Mouse (Mus musculus) c-Kit-positive CD71-negative TER-119-negative erythroid progenitor cells, embryonic 14.5 days (primary cell): ENCODE measurements around the gene Ccnt2.
A peak's percentile ranks its signal among the peaks of the same experiment; 100 is the strongest.
"Not testable (repeated sequence)": the region's sequence is repeated elsewhere in the genome, so short reads cannot be mapped to it uniquely, and the experiment has no call there.

Experiments
- DNase-seq: peaks from one replicate; pipeline ENCODE4 v3.0.0-alpha.2; 2013; ENCODE audit warnings: low read depth

The Ccnt2 gene

DNA sequence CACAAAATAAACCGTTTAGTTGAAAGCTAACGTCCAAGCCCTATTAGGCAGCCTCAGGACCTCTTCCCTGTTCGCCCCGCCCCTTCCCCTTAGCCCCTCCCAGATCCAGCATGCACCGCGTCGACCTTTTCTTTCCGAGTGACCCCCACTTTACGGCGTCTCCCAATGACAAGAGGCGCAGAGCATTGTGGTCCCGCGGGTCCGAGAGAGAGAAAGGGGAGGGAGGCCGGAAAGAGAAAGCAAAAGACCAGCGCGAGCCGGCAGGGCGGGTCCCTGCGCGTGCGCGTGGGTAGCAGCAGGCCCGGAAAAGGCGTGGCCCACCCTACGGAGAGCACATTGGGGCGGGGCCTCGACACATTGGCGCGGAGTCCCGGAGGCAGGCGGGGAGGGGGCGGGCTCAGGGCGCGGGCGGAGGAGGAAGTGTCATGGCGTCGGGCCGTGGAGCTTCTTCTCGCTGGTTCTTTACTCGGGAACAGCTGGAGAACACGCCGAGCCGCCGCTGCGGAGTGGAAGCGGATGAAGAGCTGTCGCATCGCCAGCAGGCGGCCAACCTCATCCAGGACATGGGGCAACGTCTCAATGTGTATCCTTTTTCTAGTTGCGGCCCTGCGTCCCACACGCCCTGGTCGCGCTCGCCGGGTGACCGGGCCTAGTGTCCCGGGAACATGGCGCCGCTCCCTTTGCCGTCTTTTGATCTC, at the start of gene Ccnt2:
Gene Ccnt2 (plus strand): TSS at position 362 of the 698 bp plus-strand sequence.
- DNase-seq = peak; percentile 98

DNA sequence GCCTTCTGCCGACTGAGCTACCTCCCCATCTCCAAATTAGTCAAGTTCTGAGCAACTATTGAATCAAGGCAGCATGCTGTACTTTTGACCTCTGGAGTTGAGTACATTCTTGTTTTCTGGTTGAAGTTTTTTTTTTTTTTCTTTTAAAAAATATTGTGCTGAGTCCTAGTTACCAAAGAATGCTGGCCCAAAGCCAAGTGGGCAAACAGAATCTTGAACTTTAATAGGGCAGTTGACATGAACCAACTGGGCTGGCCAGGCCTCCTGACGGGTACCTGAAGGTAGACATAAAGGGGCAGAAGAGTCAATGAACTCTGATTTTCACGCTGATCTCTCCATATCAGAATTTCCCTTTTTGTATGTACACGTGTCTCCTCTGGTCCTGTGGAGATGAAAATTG, 44.9 kb upstream of the Ccnt2 start, which contains the start of gene Acmsd:
Gene Acmsd (plus strand): TSS at position 318 of the 400 bp plus-strand sequence.
- DNase-seq = no peak

DNA sequence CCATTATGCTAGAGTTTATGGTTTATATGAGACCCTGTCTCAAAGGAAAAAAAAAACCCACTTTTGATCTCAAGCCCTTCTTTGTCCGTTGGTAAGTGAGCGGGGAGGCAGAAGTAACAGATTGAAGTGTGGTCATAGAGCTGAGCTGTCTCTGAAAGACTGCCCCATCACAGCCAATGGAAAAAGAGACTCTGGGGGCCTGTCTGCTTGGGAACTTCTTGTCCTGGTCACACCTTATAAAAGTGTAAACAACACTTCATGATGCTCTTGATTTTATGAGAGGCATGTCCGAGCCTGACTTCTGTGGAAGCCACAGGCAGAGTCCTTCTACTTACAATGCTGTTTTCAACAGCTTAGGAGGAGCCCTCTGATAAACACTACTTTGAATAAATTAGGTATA, 42.9 kb upstream of the Ccnt2 start:
- DNase-seq = no peak

DNA sequence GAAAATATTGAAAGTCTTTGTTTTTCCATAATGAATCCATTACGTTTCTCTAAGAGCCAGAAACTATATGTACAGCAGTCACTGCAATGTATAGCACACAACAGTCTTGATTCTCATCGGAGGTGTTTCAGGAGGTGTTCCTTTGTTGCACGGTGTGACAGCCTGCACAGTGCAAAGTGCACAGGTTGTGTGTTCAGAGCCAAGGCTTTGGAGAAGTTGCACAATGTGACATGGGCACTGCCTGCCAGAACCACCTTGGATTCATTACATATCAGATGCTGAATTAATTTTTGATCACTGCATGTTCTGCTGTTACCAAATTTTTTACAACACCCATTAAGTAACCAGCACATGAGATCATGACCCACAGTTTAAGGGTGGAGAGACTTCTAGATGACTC, 41.5 kb upstream of the Ccnt2 start:
- DNase-seq = no peak

DNA sequence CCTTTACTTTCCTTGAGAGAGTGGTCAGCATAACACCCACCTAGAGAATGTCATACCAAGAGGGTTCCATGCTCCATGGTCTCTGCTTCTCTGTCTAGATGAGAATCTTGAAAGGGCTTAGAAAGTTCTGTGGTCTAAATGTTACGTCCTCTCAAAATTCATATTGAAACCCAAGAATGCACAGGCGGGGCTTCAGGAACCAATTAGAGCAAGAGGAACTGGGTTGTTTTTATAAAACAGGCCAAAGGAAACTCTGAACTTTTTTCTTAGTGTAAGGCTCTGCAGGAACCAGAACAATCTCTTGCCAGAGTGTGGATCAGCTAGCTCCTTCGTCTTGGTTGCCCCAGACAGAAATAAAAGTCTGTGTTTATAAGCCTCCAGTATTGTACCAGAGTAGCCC, 41.1 kb upstream of the Ccnt2 start:
- DNase-seq = no peak

DNA sequence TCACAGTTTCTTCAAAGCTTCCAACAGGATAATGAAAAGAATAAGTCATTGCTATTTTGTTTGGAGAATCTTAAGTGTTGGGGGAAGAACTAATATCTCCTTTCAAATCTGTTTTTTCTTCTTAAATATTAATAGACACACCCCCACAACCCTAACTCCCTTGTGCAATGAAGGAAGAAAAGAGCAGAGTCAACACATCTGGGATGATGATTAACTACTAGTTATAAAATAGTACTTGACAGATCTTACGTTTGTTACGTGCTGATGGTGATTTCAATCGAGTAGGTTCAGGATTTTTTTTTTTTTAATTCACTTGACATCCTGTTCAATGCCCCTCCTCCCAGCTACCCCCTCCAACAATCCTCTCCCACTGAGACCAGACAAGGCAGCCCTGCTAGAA, 38.6 kb upstream of the Ccnt2 start:
- no peak for DNase-seq

DNA sequence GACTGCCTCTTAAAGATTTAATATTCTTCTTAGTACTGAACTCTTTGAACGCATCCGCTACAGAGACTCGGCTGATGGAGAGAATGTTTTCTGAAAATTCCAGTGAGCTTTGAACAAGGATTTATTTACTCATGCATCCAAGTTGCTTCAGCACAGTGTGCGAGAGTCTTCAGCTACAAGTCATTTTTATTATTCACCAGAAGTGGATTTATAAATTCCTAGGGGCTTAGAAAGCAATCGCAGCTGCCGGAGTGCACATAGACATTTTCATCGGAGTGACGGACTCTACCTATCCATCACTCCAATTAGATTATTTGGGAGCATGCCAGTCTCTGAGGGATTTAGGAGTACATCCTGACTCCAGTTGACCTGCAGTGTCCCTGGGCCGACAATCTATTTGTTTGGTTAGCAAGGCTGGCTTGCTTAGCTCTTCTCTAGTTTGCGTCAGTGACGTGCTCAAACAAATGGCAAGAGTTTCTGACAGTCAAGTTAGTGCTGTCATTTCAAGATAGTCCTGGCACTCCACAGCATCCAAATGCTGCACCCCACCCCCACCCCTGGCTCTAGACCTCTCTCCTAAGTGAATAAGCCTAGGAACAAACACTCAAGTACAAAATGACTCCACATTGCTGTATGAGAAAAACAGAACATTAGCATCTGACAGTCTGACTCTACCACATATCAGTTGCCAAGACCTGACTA, 23.4 kb upstream of the Ccnt2 start:
- DNase-seq = no peak

DNA sequence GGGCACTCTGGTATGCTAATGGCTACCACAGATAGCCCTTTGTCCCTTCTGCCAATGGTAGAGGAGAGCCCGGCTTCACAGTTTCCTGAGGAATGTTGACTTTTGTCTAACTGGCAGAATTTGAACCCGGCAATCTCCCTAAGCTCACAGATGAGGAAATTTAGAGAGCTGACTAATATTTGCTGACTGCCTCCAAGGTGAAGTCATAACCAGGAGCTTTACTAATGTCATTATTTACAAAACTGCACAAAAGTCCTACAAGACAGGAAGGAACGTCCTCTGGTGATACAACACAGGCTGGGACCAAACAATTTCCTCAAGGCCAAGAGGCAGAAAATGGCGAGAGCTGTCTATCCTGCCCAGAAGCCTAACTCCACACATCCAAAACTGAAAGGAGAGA, 18.2 kb upstream of the Ccnt2 start:
- DNase-seq = no peak

DNA sequence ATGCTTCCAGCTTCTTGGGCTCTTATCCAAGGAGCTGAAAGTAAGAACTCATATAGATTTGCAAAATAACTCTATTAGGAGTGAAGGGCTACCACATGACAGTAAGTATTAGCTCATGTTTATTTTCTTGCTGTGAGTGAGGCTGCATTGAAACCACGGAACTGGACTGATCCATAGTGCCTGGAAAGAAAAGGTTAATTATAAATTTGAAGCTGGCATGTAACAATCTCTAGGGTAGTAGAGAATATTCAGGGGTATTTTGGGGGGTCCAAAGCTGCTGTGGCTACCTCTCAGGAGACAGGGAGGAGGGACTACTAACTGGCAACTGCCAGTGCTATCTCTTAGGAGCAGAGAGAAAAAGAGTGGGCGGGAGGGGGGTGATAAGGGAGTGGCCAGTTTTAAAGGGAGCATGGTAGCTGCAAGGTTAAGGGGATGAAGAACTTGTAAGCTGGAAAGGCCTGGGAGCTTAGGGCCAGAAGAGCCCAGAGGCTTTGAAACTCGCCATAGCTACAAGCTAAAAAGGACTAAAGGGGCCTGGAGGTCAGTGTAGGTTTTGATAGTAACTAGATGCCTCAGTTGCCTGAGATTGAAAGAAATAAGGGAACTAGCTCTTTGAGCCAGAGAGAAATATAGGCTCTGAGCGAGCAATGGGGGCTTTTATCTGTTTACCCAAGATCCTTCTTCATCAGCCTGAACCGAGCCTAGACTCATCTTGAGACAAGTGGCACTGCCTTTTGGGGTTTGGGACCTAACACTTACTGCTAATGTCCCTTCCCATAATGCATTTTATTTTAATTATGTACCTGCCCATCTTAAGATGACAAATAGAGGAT, 17.4 kb upstream of the Ccnt2 start:
- peak; percentile 40 for DNase-seq

DNA sequence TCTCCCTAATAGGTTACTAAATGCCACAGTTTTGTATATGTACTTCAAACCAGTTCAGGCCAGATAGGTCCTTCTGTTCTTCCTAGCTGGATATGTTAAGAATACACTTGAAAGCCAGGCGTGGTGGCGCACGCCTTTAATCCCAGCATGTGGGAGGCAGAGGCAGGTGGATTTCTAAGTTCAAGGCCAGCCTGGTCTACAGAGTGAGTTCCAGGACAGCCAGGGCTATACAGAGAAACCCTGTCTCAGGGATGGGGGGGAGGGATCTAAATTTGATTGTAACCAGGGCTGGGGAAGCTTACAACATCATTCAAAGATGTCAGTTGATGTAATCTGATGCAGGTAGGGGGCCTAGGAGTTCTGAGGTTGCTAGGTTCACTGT, 16.8 kb upstream of the Ccnt2 start:
- DNase-seq = not testable (repeated sequence)

DNA sequence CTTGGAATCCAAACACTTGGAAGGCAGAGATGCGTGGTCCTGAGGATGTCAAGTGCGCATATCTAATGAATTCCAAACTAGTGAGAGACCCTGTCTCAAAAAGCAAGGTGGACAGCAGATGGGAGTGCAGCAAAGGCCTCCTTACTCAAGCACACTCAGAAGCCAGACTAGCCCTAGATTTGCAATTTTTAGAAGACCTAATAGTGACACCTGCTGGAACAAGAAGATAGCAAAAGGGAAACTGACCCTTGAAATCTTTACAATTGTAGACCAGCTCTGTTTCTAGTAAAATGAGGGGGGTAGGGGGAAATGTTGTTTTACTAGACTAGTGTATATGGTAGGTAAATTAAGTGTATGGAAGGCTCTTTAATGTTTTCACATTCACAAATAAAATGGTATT, 8.5 kb upstream of the Ccnt2 start:
- DNase-seq = peak; percentile 30

DNA sequence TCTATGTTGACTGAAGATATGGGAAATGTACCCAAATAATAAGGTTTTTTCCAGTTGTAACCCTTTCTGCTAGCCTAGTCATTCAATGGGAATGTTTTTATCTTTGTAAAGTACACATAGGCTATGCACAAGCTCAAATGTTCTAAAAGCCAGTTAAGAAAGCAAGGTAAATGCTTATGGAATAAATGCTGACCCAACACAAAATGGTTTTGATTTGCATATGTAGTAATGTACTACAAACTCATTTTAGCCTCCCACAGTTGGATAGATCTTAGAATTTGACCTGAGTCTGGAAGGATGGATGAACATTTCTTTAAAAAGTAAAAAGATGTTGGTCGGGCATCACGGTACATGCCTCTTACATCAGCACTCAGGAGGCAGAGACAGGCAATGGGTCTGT, 7.2 kb upstream of the Ccnt2 start:
- DNase-seq = no peak

DNA sequence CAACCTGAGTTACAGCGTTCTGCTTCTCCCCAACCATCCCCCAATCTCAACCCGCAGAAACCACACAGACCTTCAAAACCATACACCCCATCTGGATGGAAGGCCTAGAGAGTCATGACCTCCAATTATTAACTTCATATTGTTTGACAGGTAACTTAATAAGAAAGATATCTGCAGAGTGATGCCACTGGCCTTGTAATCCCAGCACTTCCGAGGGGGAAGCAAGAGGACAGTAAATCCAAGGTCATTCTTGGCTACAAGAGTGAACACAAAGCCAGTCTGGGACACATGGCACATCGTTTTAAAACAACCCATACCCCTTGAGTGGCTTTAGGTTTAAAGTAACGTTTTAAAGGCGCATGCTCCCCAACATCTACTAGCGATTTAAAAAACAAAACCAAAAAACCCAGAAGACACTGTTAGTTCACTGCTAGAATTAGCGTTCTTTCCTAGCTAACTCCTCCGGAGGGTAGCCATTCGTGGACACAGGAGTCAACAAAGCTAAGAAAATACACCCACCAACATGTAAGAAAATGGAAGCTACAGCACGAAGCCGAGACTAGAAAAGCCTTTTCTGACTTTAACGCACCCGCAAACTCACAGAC, 664 bp upstream of the Ccnt2 start:
- DNase-seq = no peak

DNA sequence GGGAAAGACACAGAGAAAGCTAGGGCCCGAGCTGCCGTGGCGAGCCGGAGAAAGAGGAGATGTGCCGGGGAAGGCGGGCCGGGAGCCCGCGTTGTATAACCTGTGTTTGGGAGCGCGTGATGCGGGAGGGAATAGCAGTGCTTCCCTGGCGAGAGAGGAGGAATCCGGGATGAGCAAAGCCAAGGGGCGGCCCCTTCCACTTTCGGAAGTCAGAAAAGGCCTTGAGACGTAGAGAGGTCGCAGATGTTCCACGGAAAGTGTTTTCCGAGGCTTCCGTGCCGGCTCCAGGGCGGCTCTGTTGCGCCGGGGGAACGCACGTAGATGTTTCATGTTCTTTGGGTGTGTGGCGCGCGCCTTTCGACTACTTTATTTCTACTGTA, 527 bp downstream of the Ccnt2 start:
- peak; percentile 18 for DNase-seq

DNA sequence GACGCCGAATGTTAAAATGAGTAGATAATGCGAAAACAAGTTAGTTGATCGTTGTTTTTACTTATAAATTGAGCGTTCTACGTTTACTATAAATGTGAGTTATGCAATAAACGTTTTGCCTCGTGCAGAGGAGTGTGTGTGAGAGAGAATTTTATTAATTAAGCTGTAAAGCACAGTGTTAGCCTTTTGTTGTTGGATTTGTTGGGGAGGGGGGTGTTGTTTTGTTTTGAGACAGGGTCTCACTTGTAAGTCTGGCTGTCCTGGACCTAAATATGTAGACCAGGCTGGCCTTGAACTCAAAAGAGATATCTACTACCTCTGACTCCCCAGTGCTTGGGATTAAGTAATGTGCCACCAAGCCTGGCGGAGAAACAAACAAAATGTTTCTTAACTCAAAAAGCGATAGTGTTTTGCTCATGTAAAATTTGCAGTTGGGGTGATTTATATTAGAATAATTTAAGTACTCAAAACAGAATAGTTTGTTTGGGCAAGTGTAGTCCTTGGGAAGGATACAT, 1.3 kb downstream of the Ccnt2 start:
- DNase-seq = no peak

DNA sequence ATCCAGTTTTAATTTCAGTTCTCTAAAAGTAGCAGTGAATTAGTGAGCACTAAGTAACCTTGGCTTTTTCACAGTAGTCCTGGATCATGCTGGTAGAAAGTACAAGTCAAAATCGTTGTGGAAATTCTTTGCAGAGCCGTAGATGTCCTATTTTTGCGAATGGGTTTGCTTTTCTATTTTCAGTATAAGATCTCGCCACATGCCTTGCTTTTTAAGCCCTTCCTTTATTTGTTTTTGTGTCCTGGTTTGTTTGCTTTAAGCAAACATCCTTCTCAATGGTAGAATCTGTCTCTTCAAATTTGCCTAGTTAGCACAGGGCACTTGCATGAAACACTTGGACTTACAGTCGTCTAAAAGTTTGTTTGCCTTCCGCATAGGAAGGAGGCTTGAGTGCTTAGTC, 2.3 kb downstream of the Ccnt2 start:
- no peak for DNase-seq

DNA sequence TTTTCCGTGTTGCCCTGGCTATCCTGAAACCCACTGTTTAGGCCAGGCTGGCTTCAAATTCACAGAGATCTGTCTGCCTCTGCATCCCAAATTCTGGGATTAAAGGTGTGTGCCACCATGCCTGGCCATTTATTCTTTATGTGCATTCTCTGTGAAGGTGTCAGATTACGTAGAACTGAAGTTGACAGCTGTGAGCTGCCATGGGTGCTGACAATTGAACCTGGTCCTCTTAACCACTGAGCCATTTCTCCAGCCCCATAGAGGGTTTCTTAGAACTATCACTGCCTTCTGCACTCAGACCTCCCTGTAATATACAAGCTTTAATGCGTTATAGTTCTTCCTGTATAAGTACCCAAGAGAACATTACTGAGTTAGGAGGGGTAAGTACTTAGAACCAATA, 4.6 kb downstream of the Ccnt2 start:
- DNase-seq = no peak

DNA sequence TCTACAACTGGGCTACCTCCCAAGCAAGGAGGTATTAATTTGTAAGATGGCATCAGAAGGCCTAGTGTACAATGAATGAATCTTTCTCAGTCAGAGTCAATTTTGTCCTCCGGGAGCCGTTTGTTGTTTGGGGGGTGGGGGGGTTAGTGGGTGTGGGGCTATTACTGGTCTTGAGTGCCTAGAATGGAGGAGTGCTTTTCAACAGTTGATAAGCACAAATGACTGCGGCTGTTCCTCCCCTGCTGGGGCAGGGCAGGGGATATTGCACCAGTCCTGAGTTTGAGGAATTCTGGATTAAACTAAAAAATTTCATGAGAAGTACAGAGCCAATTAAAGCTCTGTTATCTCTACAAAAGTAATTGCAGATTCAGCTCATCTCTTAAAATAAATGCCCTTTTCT, 6.2 kb downstream of the Ccnt2 start:
- DNase-seq = no peak

DNA sequence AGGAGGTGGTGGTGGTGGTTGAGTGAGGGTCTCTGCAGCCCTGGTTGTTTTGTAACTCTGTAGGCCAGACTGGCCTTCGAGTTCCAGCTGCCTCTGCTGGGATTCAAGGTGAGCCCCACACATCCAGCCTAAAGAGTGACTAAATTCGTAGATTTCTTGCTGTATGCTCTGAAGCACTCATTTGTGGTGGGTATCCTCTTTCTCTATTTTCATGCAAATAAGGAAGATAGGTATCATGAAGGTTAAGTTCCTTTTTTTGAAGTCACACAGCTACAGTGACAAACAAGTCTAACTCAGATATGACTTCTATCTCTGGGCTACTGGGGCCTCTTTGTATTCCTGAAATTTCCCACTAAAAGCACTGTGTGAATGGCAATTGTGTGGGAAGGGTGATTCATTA, 6.9 kb downstream of the Ccnt2 start:
- DNase-seq = no peak

DNA sequence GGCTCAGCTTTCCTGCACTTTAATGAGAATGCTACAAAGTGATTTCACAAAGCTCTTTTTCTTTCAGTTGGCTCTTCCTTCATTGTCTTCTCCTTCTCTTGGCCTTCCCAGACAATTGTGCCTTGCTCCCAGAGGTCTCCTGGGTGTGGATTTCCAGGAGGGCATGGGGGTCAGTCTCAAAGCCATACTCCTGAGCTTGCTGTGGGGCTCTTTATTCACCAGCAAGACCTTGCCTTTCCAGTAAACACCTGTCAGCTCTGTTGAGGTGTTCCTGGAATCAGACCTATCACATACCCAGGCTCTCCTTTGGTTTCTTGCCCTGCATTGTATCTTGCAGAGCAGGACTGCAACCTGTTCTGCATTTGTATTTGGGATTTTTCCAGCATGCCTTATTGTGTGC, 9.9 kb downstream of the Ccnt2 start:
- DNase-seq = no peak

DNA sequence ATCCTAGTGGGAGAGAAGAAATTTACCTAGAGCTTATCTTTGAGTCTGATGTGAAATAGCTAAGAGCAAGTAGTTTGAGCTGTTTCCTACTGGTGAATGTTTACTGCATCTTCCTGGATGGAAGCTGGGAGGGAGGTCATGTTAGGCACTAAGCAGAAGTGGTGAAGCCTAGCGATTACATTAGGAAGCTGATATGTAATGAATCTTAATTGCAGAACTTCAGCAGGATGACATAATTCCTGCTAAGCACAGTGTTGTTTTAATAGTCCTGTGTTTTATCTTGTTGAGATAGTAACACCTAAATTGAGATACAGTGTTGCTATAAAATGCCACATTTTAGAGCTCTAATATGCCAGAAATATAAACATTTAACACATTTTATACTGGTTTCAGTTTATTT, 11.9 kb downstream of the Ccnt2 start:
- DNase-seq = no peak

DNA sequence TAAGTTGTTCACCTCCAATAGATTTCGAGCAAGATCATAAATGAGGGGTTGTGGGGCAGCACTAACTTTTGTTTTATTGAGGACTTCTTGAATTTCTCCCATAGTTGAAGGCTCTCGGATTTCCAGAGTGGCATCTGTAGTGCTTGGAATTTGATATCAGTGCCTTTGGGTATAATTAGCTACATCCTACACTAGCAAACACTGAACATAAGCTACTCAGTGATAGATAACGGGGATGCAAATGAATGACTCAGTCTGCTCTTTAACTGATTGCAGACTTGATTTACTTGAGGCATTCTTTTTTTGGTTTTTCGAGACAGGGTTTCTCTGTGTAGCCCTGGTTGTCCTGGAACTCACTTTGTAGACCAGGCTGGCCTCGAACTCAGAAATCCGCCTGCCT, 15.0 kb downstream of the Ccnt2 start:
- no peak for DNase-seq
